Comparison of ENCODE assay signal across 8 mouse cellular contexts in genomic region chr3:131272374-131273100, GRCm38 (mm10). TPM values are rescaled to one million over a fixed set of nuclear protein-coding genes. Genes with fewer than 3 reads are reported as not detected.
DNase-seq lines count a peak whose midpoint lies in the region; ATAC-seq and TF ChIP-seq lines count a peak whose summit lies in the region.

No protein-coding gene starts in this region.

- H3K27me3 ChIP-seq in heart, adult 2 months (ENCODE audit: control insufficient read depth, insufficient read depth, low read length), result no peaks in the 10 kb centered on the region
- H3K27me3 ChIP-seq in hindbrain, embryonic 15.5 days, result peaks cover 5% of the 10 kb centered on the region; the same call in 1 of the 2 replicates
- no peaks in the 10 kb centered on the region for H3K27me3 ChIP-seq in liver, embryonic 14.5 days (ENCODE audit: control insufficient read depth, insufficient read depth, low read length)

- intact Hi-C loops in heart, adult 2 months (cut with DNase I), result loop anchor here (1.0 to 10.0 kb wide), 2 partner anchors 30 to 1548 kb away; no protein-coding TSS in a partner anchor

- H3K4me1 ChIP-seq in heart, adult 2 months (ENCODE audit: control insufficient read depth, insufficient read depth, low read length), result peaks cover 1% of the 10 kb centered on the region
- peaks cover 8% of the 10 kb centered on the region for H3K4me1 ChIP-seq in hindbrain, embryonic 15.5 days (replicated peaks)
- peaks cover 0 to 21% of the 10 kb centered on the region in 2 experiments; a peak in 3 of 4 replicates for H3K4me1 ChIP-seq in liver, embryonic 14.5 days (replicated peaks; ENCODE audit: control insufficient read depth in 2 of 2, insufficient read depth in 2 of 2, low read length in 1 of 2)

- H3K36me3 ChIP-seq in heart, adult 2 months (ENCODE audit: control insufficient read depth, insufficient read depth, low read length), result peaks cover 11% of the 10 kb centered on the region
- H3K36me3 ChIP-seq in hindbrain, embryonic 15.5 days, result no peaks in the 10 kb centered on the region
- H3K36me3 ChIP-seq in liver, embryonic 14.5 days (replicated peaks; ENCODE audit: control insufficient read depth, insufficient read depth, low read depth), result no peaks in the 10 kb centered on the region

- TF ChIP-seq POLR2A in heart, adult 2 months (IDR thresholded peaks at IDR 0.05; ENCODE audit: insufficient read depth, low read depth, low read length), result no peak

- H3K9ac ChIP-seq in heart, adult 2 months (ENCODE audit: low read depth, low read length), result peak overlapping the region; percentile 35
- H3K9ac ChIP-seq in hindbrain, embryonic 15.5 days, result peak overlapping the region; percentile 53
- peak overlapping the region; percentile 20; the same call in 1 of the 2 replicates for H3K9ac ChIP-seq in liver, embryonic 14.5 days (replicated peaks)

- ATAC-seq in activated CD4-positive, CD25-positive, alpha-beta regulatory T cell, adult 4 months, result peak; percentile 50
- ATAC-seq in hindbrain, embryonic 15.5 days (ENCODE audit: low FRiP score, low read depth), result no peak
- ATAC-seq in liver, embryonic 14.5 days (ENCODE audit: insufficient read depth), result 0 out of 2 replicates have a peak, but pooled peaks have one; percentile 1

- no peak for DNase-seq in heart, adult 2 months
- no peak for DNase-seq in heart, adult 11 months
- no peak for DNase-seq in liver, embryonic 14.5 days (ENCODE audit: low read depth in 3 of 3, low spot score in 3 of 3)
- DNase-seq in left cerebral cortex, adult 8-10 months (ENCODE audit: low spot score in 2 of 2), result no peak
- DNase-seq in thymus, postnatal 25 days, result no peak
- no peak for DNase-seq in right cerebral cortex, adult 2 months (ENCODE audit: low spot score in 2 of 2)

- 14% methylated on average over 10 of the region's 10 CpGs for WGBS in heart, adult 2 months
- WGBS in hindbrain, embryonic 15.5 days, result 67% methylated on average over 10 of the region's 10 CpGs
- 26% methylated on average over 10 of the region's 10 CpGs for WGBS in liver, embryonic 14.5 days (ENCODE audit: insufficient replicate concordance)

- peak overlapping the region; percentile 98 for H3K4me3 ChIP-seq in heart, adult 2 months
- peak overlapping the region; percentile 60 for H3K4me3 ChIP-seq in hindbrain, embryonic 15.5 days
- peak overlapping the region; percentile 52 to 70 for H3K4me3 ChIP-seq in liver, embryonic 14.5 days (ENCODE audit: insufficient read depth in 1 of 2, low read depth in 2 of 2, low read length in 2 of 2)

- TF ChIP-seq EP300 in heart, adult 2 months (IDR thresholded peaks at IDR 0.05; ENCODE audit: insufficient read depth, low read depth, low read length), result no peak
- no peak for TF ChIP-seq EP300 in liver, embryonic 14.5 days (IDR thresholded peaks at IDR 0.05; ENCODE audit: low read depth)

- no peaks in the 10 kb centered on the region for H3K9me3 ChIP-seq in hindbrain, embryonic 15.5 days
- no peaks in the 10 kb centered on the region for H3K9me3 ChIP-seq in liver, embryonic 14.5 days (ENCODE audit: control insufficient read depth, low read length)

- H3K27ac ChIP-seq in heart, adult 2 months, result peak overlapping the region; percentile 90
- H3K27ac ChIP-seq in hindbrain, embryonic 15.5 days (replicated peaks), result no peak overlapping the region
- no peak overlapping the region for H3K27ac ChIP-seq in liver, embryonic 14.5 days

- peaks cover 2% of the 10 kb centered on the region; the same call in 1 of the 2 replicates for H3K79me2 ChIP-seq in heart, adult 2 months (replicated peaks; ENCODE audit: control insufficient read depth, insufficient read depth, low read length)

- H3K4me2 ChIP-seq in hindbrain, embryonic 15.5 days, result peak overlapping the region; percentile 74
- H3K4me2 ChIP-seq in liver, embryonic 14.5 days (ENCODE audit: low read depth), result peak overlapping the region; percentile 85

- TF ChIP-seq CTCF in heart, adult 2 months (IDR thresholded peaks at IDR 0.05), result no peak
- TF ChIP-seq CTCF in liver, embryonic 14.5 days (IDR thresholded peaks at IDR 0.05; ENCODE audit: low read depth), result no peak

RNA-seq across cellular contexts. Expression of gene Hadh, which starts 0.6 kb away (rescaled TPM):
- total RNA-seq in heart, adult 2 months (2021), result 100 to 1,000 TPM; 648 to 774 TPM
- polyA plus RNA-seq in heart, adult 2 months (2012; rRNA removed), result 619 and 842 TPM in 2 replicates
- polyA plus RNA-seq in activated CD4-positive, CD25-positive, alpha-beta regulatory T cell, adult 4 months (2017; shearing (Covaris generic)), result 10 to 100 TPM; 74.7 to 79.3 TPM
- polyA plus RNA-seq in hindbrain, embryonic 15.5 days (2015; fragmentation: Nextera tagmentation; extraction: Ambion mirVana), result 25.6 and 26.9 TPM in 2 replicates
- 61.1 and 78.3 TPM in 2 replicates for polyA plus RNA-seq in liver, embryonic 14.5 days (2012; rRNA removed)
- polyA plus RNA-seq in liver, embryonic 14.5 days (2014; fragmentation: Nextera tagmentation; extraction: Ambion mirVana), result 98.0 and 109 TPM in 2 replicates
- total RNA-seq in left cerebral cortex, adult 8-10 months (2022), result 10 to 100 TPM; 22.9 to 28.0 (median 26.1) TPM

RNA-seq across cellular contexts. Expression of gene Cyp2u1, which starts 30.5 kb away (rescaled TPM):
- 10 to 100 TPM; 32.8 to 40.9 TPM for total RNA-seq in heart, adult 2 months (2021)
- 13.0 and 15.0 TPM in 2 replicates for polyA plus RNA-seq in heart, adult 2 months (2012; rRNA removed)
- polyA plus RNA-seq in activated CD4-positive, CD25-positive, alpha-beta regulatory T cell, adult 4 months (2017; shearing (Covaris generic)), result 1 to 10 TPM in 1 of 2 experiments, under 1 TPM in 1; 0.98 to 1.0 TPM
- 8.5 and 9.2 TPM in 2 replicates for polyA plus RNA-seq in hindbrain, embryonic 15.5 days (2015; fragmentation: Nextera tagmentation; extraction: Ambion mirVana)
- 0.15 TPM in 2 replicates for polyA plus RNA-seq in liver, embryonic 14.5 days (2012; rRNA removed)
- 0.04 and 0.08 TPM in 2 replicates for polyA plus RNA-seq in liver, embryonic 14.5 days (2014; fragmentation: Nextera tagmentation; extraction: Ambion mirVana)
- 10 to 100 TPM; 17.0 to 20.6 (median 19.0) TPM for total RNA-seq in left cerebral cortex, adult 8-10 months (2022)
